Mouse (Mus musculus): ENCODE data around the gene Ano10. TPM values are rescaled to one million over a fixed set of nuclear protein-coding genes. Genes with fewer than 3 reads are reported as not detected.
A peak's percentile ranks its signal among the peaks of the same experiment; 100 is the strongest.

Ano10 gene
- total RNA-seq (2014; fragmentation: Nextera tagmentation) (17.3 and 26.8 TPM in 2 replicates), total RNA-seq (2017) (8.3 and 9.5 TPM in 2 replicates), polyA plus RNA-seq (2012) (1.2 and 3.2 TPM in 2 replicates)

DNA sequence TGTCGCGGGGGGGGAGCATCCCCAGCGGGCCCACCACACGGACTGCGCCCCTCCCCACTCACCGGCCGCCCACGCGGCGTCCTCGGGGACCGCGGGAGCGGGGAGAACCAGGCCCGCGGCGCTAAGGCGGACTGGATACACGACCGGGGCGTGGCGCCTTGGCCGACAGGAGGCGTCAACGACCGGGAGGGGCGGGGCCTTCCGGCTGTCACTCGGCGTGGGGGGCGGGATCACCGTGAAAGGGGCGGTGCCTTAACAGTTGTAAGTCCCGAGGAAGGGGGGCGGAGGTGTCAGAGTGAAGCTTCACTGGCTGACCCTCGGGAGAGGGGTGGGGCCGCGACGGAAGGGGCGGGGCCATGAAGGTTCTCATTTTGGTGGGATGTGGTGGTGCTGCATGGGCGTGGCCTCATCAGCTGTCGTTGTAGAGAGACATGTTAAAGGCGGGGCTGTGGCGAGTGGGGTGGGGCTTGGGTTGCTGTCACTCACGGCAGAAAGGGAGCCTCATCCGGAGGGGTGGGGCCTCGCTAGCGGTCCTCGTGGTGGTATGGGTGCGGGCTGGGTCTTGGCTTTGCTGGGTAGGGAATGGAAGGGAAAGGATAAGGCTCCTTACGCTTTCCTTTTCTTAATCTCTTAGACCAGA is at the start of gene Ano10:
TSS of gene Ano10 (minus strand) at position 182 of the 640 bp plus-strand sequence.
- peak within 1 kb of the TSS; percentile 81 for H3K4me3 ChIP-seq (ENCODE audit: low read depth, low read length)

DNA sequence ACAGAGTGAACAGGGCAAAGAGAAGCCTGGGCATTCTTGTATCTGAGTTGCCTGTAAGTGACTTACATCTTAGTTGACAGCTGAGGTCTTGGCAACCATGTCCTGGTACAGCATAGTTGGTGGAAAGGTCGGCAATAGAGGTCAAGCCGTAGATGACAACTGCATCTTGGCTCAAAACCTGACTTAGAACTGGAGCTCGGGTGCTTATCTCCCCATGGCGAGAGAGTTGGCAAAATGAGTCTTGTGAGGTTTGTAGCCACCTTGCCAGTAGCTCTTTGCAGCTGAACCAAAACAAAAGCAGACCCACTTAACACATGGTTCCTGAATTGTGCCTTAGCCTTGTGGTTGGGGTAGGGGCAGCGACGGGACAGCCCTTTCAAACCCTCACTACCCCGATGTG is 49.2 kb upstream of the Ano10 start:
- ATAC-seq (ENCODE audit: extremely low read depth, insufficient number of reproducible peaks, low FRiP score, poor library complexity, severe bottlenecking) (no peak), DNase-seq (ENCODE audit: low spot score) (no peak)
- H3K9me3 ChIP-seq (replicated peaks) = no peaks in the 10 kb centered on the region
- H3K36me3 ChIP-seq (replicated peaks) = no peaks in the 10 kb centered on the region
- no peaks in the 10 kb centered on the region for H3K27me3 ChIP-seq (ENCODE audit: insufficient read depth, low read length)
- TF ChIP-seq GATA1 (IDR thresholded peaks at IDR 0.05; ENCODE audit: borderline replicate concordance, low read length) (no peak), POLR2AphosphoS5 (IDR thresholded peaks at IDR 0.05; ENCODE audit: insufficient replicate concordance, low read depth, low read length) (no peak), CTCF (IDR thresholded peaks at IDR 0.05; ENCODE audit: low read depth, low read length) (no peak), TAL1 (conservative IDR thresholded peaks at IDR 0.05; ENCODE audit: low read depth, low read length) (no peak)
- H3K4me3 ChIP-seq (ENCODE audit: low read depth, low read length) = no peak overlapping the region; the same call in 1 of the 2 replicates
- H3K4me1 ChIP-seq (ENCODE audit: insufficient read depth, low read depth, low read length) = peaks cover 57% of the 10 kb centered on the region

More for the DNA sequence above, at the start of gene Ano10:
- Histone ChIP-seq H3K36me3 (replicated peaks) (no peaks in the 10 kb centered on the region), H3K9me3 (replicated peaks) (no peaks in the 10 kb centered on the region), H3K27me3 (ENCODE audit: insufficient read depth, low read length) (no peaks in the 10 kb centered on the region; the same call in 1 of the 2 replicates), H3K4me1 (ENCODE audit: insufficient read depth, low read depth, low read length) (peaks cover 36% of the 10 kb centered on the region)
- peak; percentile 96 for ATAC-seq (ENCODE audit: extremely low read depth, insufficient number of reproducible peaks, low FRiP score, poor library complexity, severe bottlenecking)
- peak; percentile 92 for DNase-seq (ENCODE audit: low spot score)
- TF ChIP-seq GATA2 (IDR thresholded peaks at IDR 0.05; ENCODE audit: borderline replicate concordance, low read depth, low read length) = no peak
- no peak for TF ChIP-seq TAL1 (conservative IDR thresholded peaks at IDR 0.05; ENCODE audit: low read depth, low read length)
- no peak for TF ChIP-seq GATA1 (IDR thresholded peaks at IDR 0.05; ENCODE audit: borderline replicate concordance, low read length)
- no peak for TF ChIP-seq CTCF (IDR thresholded peaks at IDR 0.05; ENCODE audit: low read depth, low read length)
- TF ChIP-seq POLR2AphosphoS5 (IDR thresholded peaks at IDR 0.05; ENCODE audit: insufficient replicate concordance, low read depth, low read length) = no peak

DNA sequence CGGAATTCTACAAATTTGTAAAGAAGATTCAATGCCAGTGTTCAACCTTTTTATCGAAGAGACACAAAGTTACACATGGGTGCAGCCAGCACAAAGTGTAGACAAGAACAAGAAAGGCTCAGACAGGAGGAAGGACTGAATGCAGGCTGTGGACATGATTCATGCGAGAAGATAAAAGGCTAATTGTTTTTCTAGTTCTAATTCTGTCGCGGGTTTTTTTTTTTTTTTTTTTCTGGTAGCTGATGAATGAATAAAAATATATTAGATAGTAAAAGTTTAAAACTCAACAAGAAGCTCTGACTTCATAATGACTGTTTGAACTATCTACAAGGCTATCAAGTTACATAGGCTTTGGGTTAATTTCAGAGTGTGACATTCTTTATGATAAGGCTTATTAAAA is 45.7 kb upstream of the Ano10 start:
- no peak for ATAC-seq (ENCODE audit: extremely low read depth, insufficient number of reproducible peaks, low FRiP score, poor library complexity, severe bottlenecking)
- Histone ChIP-seq H3K4me1 (ENCODE audit: insufficient read depth, low read depth, low read length) (peaks cover 50% of the 10 kb centered on the region), H3K27me3 (ENCODE audit: insufficient read depth, low read length) (no peaks in the 10 kb centered on the region), H3K36me3 (replicated peaks) (no peaks in the 10 kb centered on the region), H3K9me3 (replicated peaks) (no peaks in the 10 kb centered on the region), H3K4me3 (ENCODE audit: low read depth, low read length) (no peak overlapping the region)
- DNase-seq (ENCODE audit: low spot score) = no peak
- no peak for TF ChIP-seq POLR2AphosphoS5 (IDR thresholded peaks at IDR 0.05; ENCODE audit: insufficient replicate concordance, low read depth, low read length)
- no peak for TF ChIP-seq TAL1 (conservative IDR thresholded peaks at IDR 0.05; ENCODE audit: low read depth, low read length)
- no peak for TF ChIP-seq GATA2 (IDR thresholded peaks at IDR 0.05; ENCODE audit: borderline replicate concordance, low read depth, low read length)
- TF ChIP-seq GATA1 (IDR thresholded peaks at IDR 0.05; ENCODE audit: borderline replicate concordance, low read length) = no peak
- TF ChIP-seq CTCF (IDR thresholded peaks at IDR 0.05; ENCODE audit: low read depth, low read length) = no peak

DNA sequence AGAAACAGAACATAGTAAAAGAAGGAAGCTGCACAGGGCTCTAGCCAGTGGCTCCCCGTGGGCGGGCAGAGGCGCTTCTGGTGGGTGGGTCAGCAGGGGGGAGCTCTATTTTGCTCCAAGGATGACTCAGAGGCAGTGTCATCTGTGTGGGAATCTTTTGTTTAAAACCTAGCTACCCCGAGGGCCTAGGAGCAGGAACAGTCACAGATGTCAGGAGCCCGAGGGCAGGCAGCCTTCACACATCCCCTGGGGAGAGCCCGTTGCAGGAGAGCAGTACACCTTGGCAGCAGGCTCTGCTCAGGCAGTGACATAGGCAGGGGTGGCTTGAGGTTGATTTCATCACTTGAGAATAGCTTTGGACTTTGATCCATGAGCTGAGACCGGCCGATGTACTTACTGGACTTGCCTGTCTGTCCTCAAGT is 43.3 kb upstream of the Ano10 start:
- H3K4me1 ChIP-seq (ENCODE audit: insufficient read depth, low read depth, low read length) = peaks cover 30% of the 10 kb centered on the region
- DNase-seq (ENCODE audit: low spot score) (no peak), ATAC-seq (ENCODE audit: extremely low read depth, insufficient number of reproducible peaks, low FRiP score, poor library complexity, severe bottlenecking) (no peak)
- no peak for TF ChIP-seq GATA2 (IDR thresholded peaks at IDR 0.05; ENCODE audit: borderline replicate concordance, low read depth, low read length)
- no peak for TF ChIP-seq CTCF (IDR thresholded peaks at IDR 0.05; ENCODE audit: low read depth, low read length)
- TF ChIP-seq GATA1 (IDR thresholded peaks at IDR 0.05; ENCODE audit: borderline replicate concordance, low read length) = no peak
- no peak for TF ChIP-seq TAL1 (conservative IDR thresholded peaks at IDR 0.05; ENCODE audit: low read depth, low read length)
- TF ChIP-seq POLR2AphosphoS5 (IDR thresholded peaks at IDR 0.05; ENCODE audit: insufficient replicate concordance, low read depth, low read length) = no peak
- H3K36me3 ChIP-seq (replicated peaks) = no peaks in the 10 kb centered on the region
- no peaks in the 10 kb centered on the region for H3K9me3 ChIP-seq (replicated peaks)
- H3K27me3 ChIP-seq (ENCODE audit: insufficient read depth, low read length) = no peaks in the 10 kb centered on the region
- no peak overlapping the region; the same call in 1 of the 2 replicates for H3K4me3 ChIP-seq (ENCODE audit: low read depth, low read length)

DNA sequence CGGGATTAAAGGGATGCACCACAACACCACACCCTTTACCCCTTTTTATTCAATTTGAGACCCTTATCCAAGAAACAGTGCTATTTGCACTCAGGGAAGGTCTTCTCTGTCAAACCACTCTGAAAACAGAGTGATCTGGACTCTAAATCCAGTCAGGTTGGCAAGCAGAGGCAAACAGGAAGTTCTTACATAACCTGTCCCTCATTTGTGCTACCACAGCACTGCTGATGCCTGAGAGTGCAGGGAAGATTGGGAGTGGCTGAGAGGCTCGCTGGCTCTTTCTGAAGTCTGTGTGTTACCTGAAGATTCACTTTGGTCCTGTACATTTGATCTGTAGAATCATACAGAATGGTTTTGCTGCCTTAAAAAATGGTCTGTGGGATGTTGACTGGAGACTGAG is 42.5 kb upstream of the Ano10 start:
- H3K36me3 ChIP-seq (replicated peaks) = no peaks in the 10 kb centered on the region
- no peaks in the 10 kb centered on the region for H3K9me3 ChIP-seq (replicated peaks)
- ATAC-seq (ENCODE audit: extremely low read depth, insufficient number of reproducible peaks, low FRiP score, poor library complexity, severe bottlenecking) (no peak), DNase-seq (ENCODE audit: low spot score) (no peak)
- no peak for TF ChIP-seq TAL1 (conservative IDR thresholded peaks at IDR 0.05; ENCODE audit: low read depth, low read length)
- no peak for TF ChIP-seq CTCF (IDR thresholded peaks at IDR 0.05; ENCODE audit: low read depth, low read length)
- TF ChIP-seq GATA1 (IDR thresholded peaks at IDR 0.05; ENCODE audit: borderline replicate concordance, low read length) = no peak
- TF ChIP-seq POLR2AphosphoS5 (IDR thresholded peaks at IDR 0.05; ENCODE audit: insufficient replicate concordance, low read depth, low read length) = no peak
- no peak for TF ChIP-seq GATA2 (IDR thresholded peaks at IDR 0.05; ENCODE audit: borderline replicate concordance, low read depth, low read length)
- H3K27me3 ChIP-seq (ENCODE audit: insufficient read depth, low read length) = no peaks in the 10 kb centered on the region
- no peak overlapping the region for H3K4me3 ChIP-seq (ENCODE audit: low read depth, low read length)
- H3K4me1 ChIP-seq (ENCODE audit: insufficient read depth, low read depth, low read length) = peaks cover 30% of the 10 kb centered on the region

DNA sequence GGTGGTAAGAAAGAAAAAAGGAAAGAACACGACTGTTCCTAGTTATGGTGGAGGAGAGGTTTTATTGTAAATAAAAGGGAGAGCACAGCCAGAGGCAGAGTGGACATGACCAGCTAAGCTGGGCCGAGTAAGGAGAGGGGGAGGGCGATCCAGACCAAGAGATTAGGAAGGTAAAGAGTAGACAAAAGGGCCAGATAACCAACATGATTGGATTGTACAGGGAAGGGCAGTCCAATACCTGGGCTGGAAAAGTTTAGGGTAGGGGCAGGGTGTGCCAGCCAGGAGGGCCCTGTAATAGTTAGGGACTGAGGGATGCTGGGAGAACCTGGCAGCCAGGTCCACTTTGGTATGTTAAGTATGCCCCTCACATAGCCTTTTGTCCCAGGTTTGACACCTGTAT is 34.0 kb upstream of the Ano10 start:
- Histone ChIP-seq H3K36me3 (replicated peaks) (no peaks in the 10 kb centered on the region), H3K4me1 (ENCODE audit: insufficient read depth, low read depth, low read length) (no peaks in the 10 kb centered on the region), H3K27me3 (ENCODE audit: insufficient read depth, low read length) (no peaks in the 10 kb centered on the region), H3K9me3 (replicated peaks) (no peaks in the 10 kb centered on the region), H3K4me3 (ENCODE audit: low read depth, low read length) (no peak overlapping the region)
- ATAC-seq (ENCODE audit: extremely low read depth, insufficient number of reproducible peaks, low FRiP score, poor library complexity, severe bottlenecking) (no peak), DNase-seq (ENCODE audit: low spot score) (no peak)
- TF ChIP-seq GATA2 (IDR thresholded peaks at IDR 0.05; ENCODE audit: borderline replicate concordance, low read depth, low read length) (no peak), TAL1 (conservative IDR thresholded peaks at IDR 0.05; ENCODE audit: low read depth, low read length) (no peak), POLR2AphosphoS5 (IDR thresholded peaks at IDR 0.05; ENCODE audit: insufficient replicate concordance, low read depth, low read length) (no peak), CTCF (IDR thresholded peaks at IDR 0.05; ENCODE audit: low read depth, low read length) (no peak), GATA1 (IDR thresholded peaks at IDR 0.05; ENCODE audit: borderline replicate concordance, low read length) (no peak)

All from G1E (cell line).